Mouse (Mus musculus) megakaryocyte, embryonic 14.5 days (primary cell): ENCODE data around the gene Traip. TPM values are rescaled to one million over a fixed set of nuclear protein-coding genes. Genes with fewer than 3 reads are reported as not detected.

Experiments
- H3K27me3 ChIP-seq: replicated peaks from 2 replicates; pipeline ENCODE3; 2012; ENCODE audit warnings: inconsistent platforms
- H3K36me3 ChIP-seq: replicated peaks from 2 replicates; pipeline ENCODE3; 2012; ENCODE audit warnings: low read length, inconsistent platforms, mixed read lengths
- H3K4me1 ChIP-seq: 2 replicates; pipeline ENCODE4 v1.6.1; 2012; ENCODE audit warnings: inconsistent platforms
- H3K4me3 ChIP-seq: replicated peaks from 2 replicates; pipeline ENCODE3; 2012; ENCODE audit warnings: moderate library complexity, mild to moderate bottlenecking, inconsistent platforms
- H3K9me3 ChIP-seq: 2 replicates; pipeline ENCODE4 v1.6.1; 2012; ENCODE audit warnings: inconsistent platforms
- FLI1 ChIP-seq: IDR thresholded peaks from 2 replicates; pipeline ENCODE4 v1.6.1; 2012; ENCODE audit warnings: low read length, inconsistent platforms, mixed read lengths
- GATA1 ChIP-seq: IDR thresholded peaks from 3 replicates; pipeline ENCODE4 v1.6.1; 2012; ENCODE audit warnings: mixed read lengths, low read length, inconsistent platforms, borderline replicate concordance
- polyA plus RNA-seq: library from polyadenylated mRNA; stranded (reverse); fragments of >175 nt; gene quantifications from 2 replicates; pipeline ENCODE4 v1.2.3, GENCODE M21; 2012; ENCODE audit warnings: low replicate concordance; ENCODE audit not compliant: insufficient read depth

Gene Traip
- polyA plus RNA-seq, 1 experiment = 1.0 TPM

GRCm38 (mm10) chr9:107967437-107967836 lies 17.5 kb downstream of the Traip start:
- peaks cover 73% of the 10 kb centered on the region for H3K36me3 ChIP-seq

GRCm38 (mm10) chr9:107968531-107968930 lies 18.6 kb downstream of the Traip start:
- H3K4me3 ChIP-seq = no peak overlapping the region
- H3K4me1 ChIP-seq = peaks cover 99% of the 10 kb centered on the region
- peaks cover 62% of the 10 kb centered on the region for H3K36me3 ChIP-seq
- no peaks in the 10 kb centered on the region for H3K27me3 ChIP-seq
- TF ChIP-seq GATA1 (no peak), FLI1 (no peak)
- no peaks in the 10 kb centered on the region for H3K9me3 ChIP-seq

More at GRCm38 (mm10) chr9:107967437-107967836, 17.5 kb downstream of the Traip start:
- no peaks in the 10 kb centered on the region for H3K9me3 ChIP-seq
- TF ChIP-seq GATA1 = no peak
- no peak for TF ChIP-seq FLI1
- no peak overlapping the region for H3K4me3 ChIP-seq
- peaks cover 99% of the 10 kb centered on the region for H3K4me1 ChIP-seq
- H3K27me3 ChIP-seq = no peaks in the 10 kb centered on the region

DNA sequence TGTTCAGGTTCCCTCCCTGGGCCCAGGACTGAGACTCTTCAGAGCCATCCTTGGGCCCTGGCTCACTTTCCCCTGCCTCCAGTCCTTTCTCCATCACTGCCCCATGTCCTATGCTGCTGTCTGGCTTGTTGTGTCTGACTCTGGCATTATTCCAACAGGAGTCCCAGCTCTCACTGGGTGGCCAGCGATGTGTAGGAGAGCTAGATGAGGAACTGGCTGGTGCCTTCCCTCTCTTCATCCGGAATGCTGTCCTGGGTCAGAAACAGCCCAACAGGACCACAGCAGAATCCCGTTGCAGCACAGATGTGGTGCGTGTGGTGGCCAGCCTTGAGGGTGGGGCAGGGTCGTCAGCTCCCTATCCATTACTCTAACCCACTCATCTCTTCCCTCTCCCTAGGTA lies 20.4 kb downstream of the Traip start:
- no peaks in the 10 kb centered on the region for H3K27me3 ChIP-seq
- H3K4me3 ChIP-seq = no peak overlapping the region
- H3K9me3 ChIP-seq = no peaks in the 10 kb centered on the region
- TF ChIP-seq GATA1 (no peak), FLI1 (no peak)
- H3K36me3 ChIP-seq = peaks cover 52% of the 10 kb centered on the region
- H3K4me1 ChIP-seq = peaks cover 99% of the 10 kb centered on the region

GRCm38 (mm10) chr9:107971690-107972541 lies 22.0 kb downstream of the Traip start:
- H3K36me3 ChIP-seq = peaks cover 55% of the 10 kb centered on the region

GRCm38 (mm10) chr9:107974491-107975171 lies 24.7 kb downstream of the Traip start:
- peaks cover 99% of the 10 kb centered on the region for H3K4me1 ChIP-seq
- TF ChIP-seq FLI1 (no peak), GATA1 (no peak)
- no peaks in the 10 kb centered on the region for H3K27me3 ChIP-seq
- H3K4me3 ChIP-seq = peak overlapping the region; percentile 98
- H3K9me3 ChIP-seq = no peaks in the 10 kb centered on the region
- H3K36me3 ChIP-seq = peaks cover 58% of the 10 kb centered on the region

More at GRCm38 (mm10) chr9:107971690-107972541, 22.0 kb downstream of the Traip start:
- H3K4me3 ChIP-seq = peak overlapping the region; percentile 76
- TF ChIP-seq FLI1 = peak; percentile 60; the same call in 1 of the 2 replicates
- TF ChIP-seq GATA1 = peak; percentile 64; the same call in 1 of the 3 replicates
- no peaks in the 10 kb centered on the region for H3K27me3 ChIP-seq
- H3K9me3 ChIP-seq = no peaks in the 10 kb centered on the region
- peaks cover 99% of the 10 kb centered on the region for H3K4me1 ChIP-seq

DNA sequence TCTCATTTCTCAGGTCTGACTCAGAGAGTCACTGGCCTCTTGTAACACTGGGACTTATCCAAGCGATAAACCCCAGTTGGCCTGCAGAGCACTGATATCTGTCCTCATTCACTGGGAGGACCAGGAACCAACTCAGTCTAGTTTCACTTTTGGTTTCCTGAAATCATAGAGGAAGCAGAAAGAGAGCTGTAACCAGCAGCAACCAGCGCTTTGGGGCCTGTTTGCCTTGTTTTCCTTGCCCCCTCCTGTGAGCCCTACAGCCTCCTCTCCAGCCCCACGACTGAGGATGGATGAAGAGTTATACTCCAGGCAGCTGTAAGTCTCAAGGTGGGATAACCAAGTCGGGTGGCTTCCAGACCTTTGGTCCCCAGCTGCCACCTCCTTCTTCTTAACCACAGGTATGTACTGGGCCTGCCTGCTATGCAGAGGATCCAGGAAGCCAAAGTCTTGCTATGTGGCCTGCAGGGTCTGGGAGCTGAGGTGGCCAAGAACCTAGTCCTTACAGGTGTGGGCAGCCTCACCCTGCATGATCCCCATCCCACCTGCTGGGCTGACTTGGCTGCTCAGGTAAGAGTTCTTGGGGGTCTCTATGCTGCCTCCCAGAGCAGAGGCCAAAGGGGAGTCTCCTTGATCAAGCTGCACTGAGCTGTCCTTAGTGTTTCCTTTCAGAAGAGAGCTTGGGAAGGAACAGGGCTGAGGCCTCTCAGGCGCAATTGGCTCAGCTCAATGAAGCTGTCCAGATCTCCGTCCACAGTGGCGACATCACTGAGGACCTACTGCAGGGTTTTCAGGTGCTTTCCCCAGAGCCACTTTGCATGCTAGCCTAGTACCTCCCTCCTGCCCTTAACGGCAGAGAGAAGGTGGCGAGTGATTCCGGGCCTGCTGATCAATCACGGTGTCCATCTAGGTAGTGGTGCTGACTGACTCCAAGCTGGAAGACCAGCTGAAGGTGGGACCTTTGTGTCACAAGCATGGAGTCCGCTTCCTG lies 25.8 kb downstream of the Traip start, which contains the start of gene Uba7:
Gene Uba7, plus strand, starts transcription at position 107 of the 988 bp plus-strand sequence.
- peak within 1 kb of the TSS; percentile 98 for H3K4me3 ChIP-seq
- peaks cover 58% of the 10 kb centered on the region for H3K36me3 ChIP-seq
- peaks cover 99% of the 10 kb centered on the region for H3K4me1 ChIP-seq
- H3K9me3 ChIP-seq = no peaks in the 10 kb centered on the region
- H3K27me3 ChIP-seq = no peaks in the 10 kb centered on the region
- TF ChIP-seq GATA1 = peak; percentile 31; the same call in 1 of the 3 replicates
- TF ChIP-seq FLI1 = no peak

DNA sequence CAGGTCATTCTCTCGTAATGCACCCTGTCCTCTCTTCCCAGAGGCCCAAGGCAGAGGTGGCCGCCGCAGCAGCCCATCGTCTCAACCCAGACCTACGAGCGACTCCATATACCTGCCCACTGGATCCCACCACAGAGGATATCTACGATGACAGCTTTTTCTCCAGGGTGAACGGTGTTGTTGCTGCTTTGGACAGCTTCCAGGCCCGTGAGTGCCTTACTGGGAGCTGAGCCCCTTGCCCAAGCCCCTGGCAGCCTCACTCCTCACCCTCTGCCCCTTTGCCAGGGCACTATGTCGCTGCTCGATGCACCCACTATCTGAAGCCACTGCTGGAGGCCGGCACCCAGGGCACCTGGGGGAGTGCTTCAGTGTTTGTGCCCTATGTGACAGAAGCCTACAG lies 28.9 kb downstream of the Traip start:
- Histone ChIP-seq H3K4me1 (peaks cover 99% of the 10 kb centered on the region), H3K4me3 (peak overlapping the region; percentile 98), H3K36me3 (peaks cover 83% of the 10 kb centered on the region), H3K9me3 (no peaks in the 10 kb centered on the region), H3K27me3 (no peaks in the 10 kb centered on the region)
- no peak for TF ChIP-seq FLI1

GRCm38 (mm10) chr9:107981684-107982605 lies 32.0 kb downstream of the Traip start:
- Histone ChIP-seq H3K27me3 (no peaks in the 10 kb centered on the region), H3K9me3 (no peaks in the 10 kb centered on the region), H3K4me3 (peak overlapping the region; percentile 99), H3K4me1 (peaks cover 86% of the 10 kb centered on the region), H3K36me3 (peaks cover 86% of the 10 kb centered on the region)
- no peak for TF ChIP-seq GATA1
- no peak for TF ChIP-seq FLI1
